Mouse (Mus musculus) midbrain, embryonic 10.5 days (tissue): ENCODE results near the gene Nudt2. TPM values are rescaled to one million over a fixed set of nuclear protein-coding genes. Genes with fewer than 3 reads are reported as not detected.

Source experiments
- DNase-seq: peaks from one replicate; pipeline ENCODE4 v3.0.0-alpha.2; 2017; ENCODE audit warnings: low spot score
- H3K27ac ChIP-seq: fragments of 300-500 bp; sonication (generic); replicated peaks from 2 replicates; pipeline ENCODE4 v1.5.1; 2016; ENCODE audit warnings: mild to moderate bottlenecking
- H3K27me3 ChIP-seq: fragments of 300-500 bp; sonication (generic); 2 replicates; pipeline ENCODE4 v1.6.1; 2016; ENCODE audit warnings: low read depth, mild to moderate bottlenecking; ENCODE audit not compliant: poor library complexity, severe bottlenecking
- H3K36me3 ChIP-seq: fragments of 300-500 bp; sonication (generic); 2 replicates; pipeline ENCODE4 v1.6.1; 2016; ENCODE audit warnings: mild to moderate bottlenecking, moderate library complexity
- H3K4me1 ChIP-seq: fragments of 300-500 bp; sonication (generic); 2 replicates; pipeline ENCODE4 v1.6.1; 2016
- H3K4me3 ChIP-seq: fragments of 300-500 bp; sonication (generic); 2 replicates; pipeline ENCODE4 v1.5.1; 2016; ENCODE audit warnings: mild to moderate bottlenecking, moderate library complexity
- H3K9me3 ChIP-seq: fragments of 300-500 bp; sonication (generic); replicated peaks from 2 replicates; pipeline ENCODE4 v1.6.1; 2016; ENCODE audit warnings: mild to moderate bottlenecking
- WGBS: fragments of 180-500 bp; shearing (Covaris S2); methylation state at CpG from one replicate; pipeline ENCODE4 v1.1.7; 2016; 5-methylcytosine and 5-hydroxymethylcytosine counted together
- polyA plus RNA-seq: library from polyadenylated mRNA; unstranded; fragments of >200 nt; fragmentation: Nextera tagmentation; extraction: Ambion mirVana; gene quantifications from 2 replicates; pipeline ENCODE4 v1.2.1, GENCODE M21; 2016

Gene Nudt2
- polyA plus RNA-seq, 1 experiment from 2014 or later: 63.3 TPM

- H3K27me3 ChIP-seq: peaks cover 61% of the 10 kb centered on the region
- WGBS: 2% methylated on average over 22 of the region's 22 CpGs
These were observed 42.5 kb downstream of the Nudt2 start for GRCm38 (mm10) chr4:41507326-41507924.

GRCm38 (mm10) chr4:41507998-41508397 is 43.0 kb downstream of the Nudt2 start:
- Histone ChIP-seq H3K9me3 (no peaks in the 10 kb centered on the region), H3K36me3 (no peaks in the 10 kb centered on the region), H3K4me3 (peak overlapping the region; percentile 71), H3K27me3 (peaks cover 62% of the 10 kb centered on the region), H3K27ac (no peak overlapping the region), H3K4me1 (peaks cover 35% of the 10 kb centered on the region)
- WGBS: 44% methylated on average over 7 of the region's 7 CpGs
- DNase-seq: no peak

More at GRCm38 (mm10) chr4:41507326-41507924, 42.5 kb downstream of the Nudt2 start:
- Histone ChIP-seq H3K4me1 (peaks cover 41% of the 10 kb centered on the region), H3K36me3 (no peaks in the 10 kb centered on the region), H3K4me3 (peak overlapping the region; percentile 71), H3K9me3 (no peaks in the 10 kb centered on the region), H3K27ac (peak overlapping the region; percentile 88)
- peak; percentile 59 for DNase-seq

- Histone ChIP-seq H3K27me3 (peaks cover 42% of the 10 kb centered on the region), H3K9me3 (no peaks in the 10 kb centered on the region), H3K4me1 (peaks cover 7% of the 10 kb centered on the region), H3K36me3 (no peaks in the 10 kb centered on the region), H3K4me3 (no peak overlapping the region), H3K27ac (no peak overlapping the region; the same call in 1 of the 2 replicates)
- WGBS: 34% methylated on average over 4 of the region's 4 CpGs
- DNase-seq: no peak
These were observed 48.4 kb downstream of the Nudt2 start for GRCm38 (mm10) chr4:41513309-41513708.

GRCm38 (mm10) chr4:41513714-41514113 is 48.8 kb downstream of the Nudt2 start:
- Histone ChIP-seq H3K27me3 (peaks cover 38% of the 10 kb centered on the region), H3K4me3 (no peak overlapping the region), H3K4me1 (peaks cover 7% of the 10 kb centered on the region), H3K27ac (no peak overlapping the region; the same call in 1 of the 2 replicates), H3K9me3 (no peaks in the 10 kb centered on the region), H3K36me3 (0 out of 2 replicates have a peak, but pooled peaks cover 2% of the 10 kb centered on the region)
- WGBS: 28% methylated on average over 8 of the region's 8 CpGs
- DNase-seq: no peak

GRCm38 (mm10) chr4:41517233-41517632 is 52.3 kb downstream of the Nudt2 start, which contains the start of gene 1110017D15Rik:
TSS of gene 1110017D15Rik (minus strand) at chr4:41517333.
- 87% methylated on average over 2 of the region's 2 CpGs for WGBS

GRCm38 (mm10) chr4:41518349-41518748 is 53.4 kb downstream of the Nudt2 start:
- peak overlapping the region; percentile 42; the same call in 1 of the 2 replicates for H3K27ac ChIP-seq
- DNase-seq: no peak
- no peak overlapping the region for H3K4me3 ChIP-seq
- H3K9me3 ChIP-seq: no peaks in the 10 kb centered on the region
- peaks cover 20% of the 10 kb centered on the region for H3K36me3 ChIP-seq
- H3K4me1 ChIP-seq: peaks cover 25% of the 10 kb centered on the region
- WGBS: 78% methylated on average over 7 of the region's 7 CpGs
- H3K27me3 ChIP-seq: peaks cover 26% of the 10 kb centered on the region

More at GRCm38 (mm10) chr4:41517233-41517632, 52.3 kb downstream of the Nudt2 start, which contains the start of gene 1110017D15Rik:
- peak within 1 kb of the TSS; percentile 42; the same call in 1 of the 2 replicates for H3K27ac ChIP-seq
- peaks cover 22% of the 10 kb centered on the region for H3K4me1 ChIP-seq
- peaks cover 20% of the 10 kb centered on the region for H3K36me3 ChIP-seq
- H3K27me3 ChIP-seq: peaks cover 35% of the 10 kb centered on the region
- H3K9me3 ChIP-seq: no peaks in the 10 kb centered on the region
- no peak for DNase-seq
- no peak within 1 kb of the TSS for H3K4me3 ChIP-seq

- H3K4me1 ChIP-seq: peaks cover 25% of the 10 kb centered on the region
- 95% methylated on average over 5 of the region's 5 CpGs for WGBS
- no peak overlapping the region for H3K27ac ChIP-seq
- no peak for DNase-seq
- H3K9me3 ChIP-seq: no peaks in the 10 kb centered on the region
- H3K36me3 ChIP-seq: peaks cover 22% of the 10 kb centered on the region
- no peak overlapping the region for H3K4me3 ChIP-seq
- peaks cover 25% of the 10 kb centered on the region; the same call in 1 of the 2 replicates for H3K27me3 ChIP-seq
These were observed 54.2 kb downstream of the Nudt2 start for GRCm38 (mm10) chr4:41519195-41519594.

- Histone ChIP-seq H3K27ac (no peak overlapping the region), H3K4me3 (no peak overlapping the region), H3K36me3 (peaks cover 22% of the 10 kb centered on the region), H3K4me1 (peaks cover 33% of the 10 kb centered on the region), H3K9me3 (no peaks in the 10 kb centered on the region), H3K27me3 (peaks cover 25% of the 10 kb centered on the region; the same call in 1 of the 2 replicates)
- DNase-seq: no peak
- 45% methylated on average over 14 of the region's 14 CpGs for WGBS
These were observed 55.7 kb downstream of the Nudt2 start for GRCm38 (mm10) chr4:41520641-41521040.

- H3K4me1 ChIP-seq: peaks cover 48% of the 10 kb centered on the region
- H3K27ac ChIP-seq: 0 out of 2 replicates have a peak overlapping the region, but pooled peaks have one; percentile 6
- WGBS: 90% methylated on average over 6 of the region's 6 CpGs
- H3K27me3 ChIP-seq: peaks cover 25% of the 10 kb centered on the region; the same call in 1 of the 2 replicates
- no peak overlapping the region for H3K4me3 ChIP-seq
- H3K36me3 ChIP-seq: peaks cover 22% of the 10 kb centered on the region
- no peaks in the 10 kb centered on the region for H3K9me3 ChIP-seq
- DNase-seq: no peak
These were observed 57.2 kb downstream of the Nudt2 start for GRCm38 (mm10) chr4:41522136-41522535.

GRCm38 (mm10) chr4:41522788-41523187 is 57.8 kb downstream of the Nudt2 start:
- H3K4me1 ChIP-seq: peaks cover 54% of the 10 kb centered on the region
- H3K4me3 ChIP-seq: no peak overlapping the region
- peak; percentile 41 for DNase-seq
- H3K27me3 ChIP-seq: peaks cover 25% of the 10 kb centered on the region; the same call in 1 of the 2 replicates
- 60% methylated on average over 5 of the region's 5 CpGs for WGBS
- 0 out of 2 replicates have a peak overlapping the region, but pooled peaks have one; percentile 6 for H3K27ac ChIP-seq
- peaks cover 22% of the 10 kb centered on the region for H3K36me3 ChIP-seq
- H3K9me3 ChIP-seq: no peaks in the 10 kb centered on the region

GRCm38 (mm10) chr4:41523839-41524238 is 58.9 kb downstream of the Nudt2 start:
- Histone ChIP-seq H3K27ac (peak overlapping the region; percentile 9; the same call in 1 of the 2 replicates), H3K9me3 (no peaks in the 10 kb centered on the region), H3K4me1 (peaks cover 65% of the 10 kb centered on the region), H3K4me3 (no peak overlapping the region), H3K36me3 (peaks cover 18% of the 10 kb centered on the region), H3K27me3 (peaks cover 25% of the 10 kb centered on the region; the same call in 1 of the 2 replicates)
- DNase-seq: no peak
- 81% methylated on average over 7 of the region's 7 CpGs for WGBS

GRCm38 (mm10) chr4:41524829-41525228 is 59.9 kb downstream of the Nudt2 start:
- H3K27me3 ChIP-seq: peaks cover 24% of the 10 kb centered on the region; the same call in 1 of the 2 replicates
- 80% methylated on average over 9 of the region's 9 CpGs for WGBS
- no peak overlapping the region for H3K27ac ChIP-seq
- H3K4me1 ChIP-seq: peaks cover 69% of the 10 kb centered on the region
- peaks cover 10% of the 10 kb centered on the region for H3K36me3 ChIP-seq
- no peak for DNase-seq
- H3K4me3 ChIP-seq: no peak overlapping the region
- no peaks in the 10 kb centered on the region for H3K9me3 ChIP-seq

- 35% methylated on average over 7 of the region's 7 CpGs for WGBS
- Histone ChIP-seq H3K27me3 (peaks cover 9% of the 10 kb centered on the region; the same call in 1 of the 2 replicates), H3K4me3 (peak overlapping the region; percentile 30; the same call in 1 of the 2 replicates), H3K27ac (peak overlapping the region; percentile 88), H3K36me3 (peaks cover 3% of the 10 kb centered on the region), H3K4me1 (peaks cover 77% of the 10 kb centered on the region), H3K9me3 (no peaks in the 10 kb centered on the region)
- DNase-seq: peak; percentile 61
These were observed 61.6 kb downstream of the Nudt2 start for GRCm38 (mm10) chr4:41526553-41526952.
